Mouse (Mus musculus): ENCODE measurements around the gene D7Ertd443e. TPM values are rescaled to one million over a fixed set of nuclear protein-coding genes. Genes with fewer than 3 reads are reported as not detected.

The D7Ertd443e gene
- total RNA-seq, 2 experiments from 2014 or later = 0.30 to 0.93 TPM

DNA sequence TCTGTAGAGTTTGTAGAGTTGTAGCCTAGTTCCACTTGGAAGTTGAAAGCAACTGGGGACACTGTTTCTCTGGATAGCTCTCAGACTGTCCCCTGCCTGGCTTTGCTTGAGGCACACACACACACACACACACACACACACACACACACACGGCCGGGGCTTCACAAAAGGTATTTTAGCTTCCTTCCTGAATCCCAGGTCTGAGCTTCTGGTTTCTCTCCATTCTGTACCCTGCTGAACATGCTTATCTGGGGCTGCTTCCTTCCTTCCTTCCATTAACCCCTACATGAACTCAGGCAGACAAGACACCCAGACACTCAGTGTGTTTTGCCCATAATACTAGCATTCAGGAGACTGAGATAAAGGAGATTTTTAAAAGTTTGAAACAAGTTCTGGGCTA lies 155.6 kb downstream of the D7Ertd443e start:
- intact Hi-C loops (cut with DNase I) = no loop called here

DNA sequence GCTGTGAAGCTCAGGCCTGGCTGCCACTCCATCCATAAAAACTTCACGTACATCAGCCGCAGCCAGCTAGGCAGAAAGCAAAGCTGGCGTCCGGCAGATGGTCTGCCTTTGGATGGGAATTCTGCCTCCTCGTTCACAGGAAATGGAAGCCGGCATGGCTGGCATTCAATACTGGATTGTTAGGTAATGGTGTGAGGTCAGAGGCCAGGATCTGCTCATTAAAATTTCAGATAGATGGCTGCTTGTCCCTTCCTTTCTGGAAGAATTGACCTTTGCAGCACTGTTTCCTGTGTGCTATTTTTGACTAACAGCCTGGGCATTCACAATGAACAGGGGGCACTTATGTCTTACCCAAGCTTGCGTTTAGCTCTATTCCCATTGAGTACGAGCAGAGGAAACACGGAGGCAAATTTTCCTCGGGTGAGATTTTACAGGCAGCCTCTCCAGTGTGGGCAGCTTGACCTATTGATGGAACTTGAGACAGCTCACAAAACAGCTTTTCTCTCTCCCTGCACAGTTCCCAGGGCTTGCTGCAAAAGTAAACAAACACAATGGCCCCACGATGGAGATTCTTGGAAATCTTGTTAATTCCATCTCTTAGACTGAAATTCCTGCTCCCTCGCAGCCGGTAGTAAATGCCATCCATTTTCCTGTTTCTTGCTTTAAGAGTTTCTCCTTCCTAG lies 157.5 kb downstream of the D7Ertd443e start:
- peak; percentile 64 for DNase-seq
- intact Hi-C loops (cut with DNase I) = no loop called here

More for the DNA sequence above, 155.6 kb downstream of the D7Ertd443e start:
- no peak for DNase-seq

DNA sequence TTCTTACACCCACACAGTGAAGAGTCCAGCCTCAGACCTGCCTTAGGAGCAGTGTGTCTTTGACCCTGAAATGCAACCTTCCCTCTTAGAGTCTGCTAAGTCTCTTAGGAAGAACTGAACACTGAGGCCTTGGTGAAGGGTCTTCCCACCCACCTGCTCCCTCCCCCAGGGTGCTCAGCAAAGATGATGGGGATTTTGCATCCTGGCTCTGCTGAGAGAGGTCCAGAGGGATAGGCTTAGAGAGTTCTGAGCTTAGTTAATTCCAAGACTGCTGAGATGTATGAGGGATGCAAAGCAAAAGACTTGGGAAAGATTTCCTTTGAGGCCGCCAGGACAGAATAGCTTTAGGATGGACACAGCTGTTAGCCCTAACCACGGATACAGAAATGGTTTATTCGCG lies 158.4 kb downstream of the D7Ertd443e start:
- DNase-seq = no peak
- intact Hi-C loops (cut with DNase I) = no loop called here

DNA sequence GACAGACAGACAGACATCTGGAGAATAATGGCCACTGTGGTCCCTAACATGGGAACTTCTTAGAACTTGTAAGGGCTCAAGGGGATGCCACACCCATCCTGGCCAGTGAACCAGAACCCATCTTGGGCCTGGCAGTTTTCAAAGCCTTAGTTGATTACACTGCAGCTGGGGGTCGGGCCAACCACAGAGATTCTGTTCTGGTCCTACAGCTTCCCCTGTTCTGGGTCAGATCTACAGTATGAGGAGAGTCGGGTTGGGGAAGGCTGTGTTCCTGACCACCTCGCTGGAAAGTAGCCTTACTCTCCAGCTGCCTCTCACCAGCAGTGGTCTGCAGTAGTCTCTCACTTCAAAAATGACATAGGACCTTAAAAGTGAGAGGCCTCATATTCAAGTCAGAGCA lies 159.2 kb downstream of the D7Ertd443e start:
- no peak for DNase-seq
- intact Hi-C loops (cut with DNase I) = no loop called here

DNA sequence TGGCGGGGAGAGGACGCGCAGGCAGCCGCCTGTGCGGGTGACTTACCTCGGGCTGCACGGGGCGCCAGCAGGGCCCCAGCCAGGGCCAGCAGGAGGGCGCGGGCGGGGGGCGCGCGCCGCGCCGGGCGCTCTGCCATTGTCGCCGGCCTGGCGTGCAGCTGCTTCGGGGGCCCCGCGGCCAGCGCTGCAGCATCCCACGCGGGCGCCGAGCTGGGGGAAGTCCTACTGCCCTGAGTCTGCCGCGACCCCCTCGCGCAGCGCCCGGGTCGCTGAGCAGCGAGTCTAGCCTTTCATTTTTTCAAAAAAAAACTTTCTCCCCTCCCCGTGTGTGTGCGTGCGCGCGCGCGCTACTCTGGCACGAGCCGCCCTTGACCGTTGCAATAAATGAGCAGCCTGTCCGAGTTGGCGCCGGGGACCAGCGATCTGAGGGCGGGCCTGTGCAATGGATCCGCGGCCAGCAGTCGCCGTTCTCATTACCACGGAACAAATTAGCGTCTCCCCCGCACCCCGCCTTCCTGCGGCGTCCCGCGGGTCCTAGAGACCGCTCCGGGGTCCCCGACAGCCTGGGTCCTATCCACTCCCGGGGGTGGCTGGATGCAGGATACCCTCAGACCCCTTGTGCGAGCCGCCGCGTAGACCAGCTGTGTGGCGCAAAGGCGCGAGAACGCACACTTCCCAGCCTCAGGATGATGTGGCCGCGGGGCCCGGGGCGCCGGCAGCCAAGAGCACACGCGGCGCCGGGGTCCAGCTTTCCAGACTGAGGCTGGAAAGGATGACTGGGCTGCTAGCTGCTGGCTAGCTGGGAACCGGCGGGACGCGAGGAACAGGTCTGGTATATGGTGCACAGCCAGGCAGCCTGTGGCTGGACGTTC lies 160.5 kb downstream of the D7Ertd443e start:
- intact Hi-C loops (cut with DNase I) = loop anchor here (5.0 kb wide), 1 partner anchor 368 kb away; no protein-coding TSS in a partner anchor

DNA sequence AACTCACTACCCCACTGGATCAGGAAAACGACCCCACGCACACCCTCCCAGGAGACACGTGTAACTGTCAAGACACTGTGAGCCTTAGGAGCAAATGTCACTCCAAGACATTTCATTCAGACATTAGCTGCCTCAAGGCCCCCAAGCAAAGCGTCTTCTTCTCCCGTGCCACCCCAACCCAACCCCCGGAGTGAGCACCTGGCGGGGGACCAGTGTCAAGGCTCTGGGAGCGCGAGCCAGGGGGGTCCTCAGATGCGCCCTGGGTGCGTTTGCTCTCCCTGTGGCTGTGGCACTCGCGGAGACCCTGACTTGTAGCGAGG lies 161.1 kb downstream of the D7Ertd443e start:
- intact Hi-C loops (cut with DNase I) = loop anchor here (5.0 kb wide), 1 partner anchor 367 kb away; no protein-coding TSS in a partner anchor
- peak; percentile 15 for DNase-seq

More for the DNA sequence above, 160.5 kb downstream of the D7Ertd443e start:
- DNase-seq = peak; percentile 85

DNA sequence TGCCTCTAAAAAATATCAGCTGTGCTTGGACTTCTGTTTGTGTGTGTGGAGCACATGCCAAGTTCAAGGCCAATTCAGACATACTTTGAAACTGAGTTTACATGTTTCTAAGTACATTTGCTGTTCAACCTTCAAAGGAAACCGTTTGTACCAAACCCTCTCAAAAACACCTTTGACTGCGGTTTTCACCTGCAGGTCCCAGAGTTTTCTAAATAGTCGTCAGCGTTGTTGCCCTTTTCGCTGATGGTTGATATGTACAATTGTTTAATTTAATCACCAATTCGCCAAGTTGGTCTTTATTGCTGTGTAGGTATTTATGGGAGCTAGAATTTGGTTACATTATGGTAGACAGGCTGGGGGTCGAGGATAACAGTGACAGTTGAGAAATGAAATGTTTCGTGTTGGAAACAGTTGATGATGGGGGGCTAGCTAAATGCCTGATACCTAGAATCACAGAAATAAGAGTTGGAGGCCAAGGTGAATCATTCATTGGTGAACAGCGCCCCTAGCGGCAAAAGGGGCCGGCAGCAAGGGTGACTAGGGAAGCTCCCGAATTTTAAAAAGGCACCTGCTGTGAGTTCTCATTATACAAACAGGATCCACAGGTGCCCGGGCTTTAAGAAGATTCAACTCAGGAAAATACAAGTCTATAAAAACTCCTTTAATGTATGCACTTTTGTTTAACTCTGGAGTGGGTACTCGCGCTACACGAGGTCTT lies 161.9 kb downstream of the D7Ertd443e start:
- peak; percentile 86 for DNase-seq
- intact Hi-C loops (cut with DNase I) = loop anchor here (5.0 kb wide), 1 partner anchor 366 kb away; no protein-coding TSS in a partner anchor

Other genes with a start within 250 kb of the D7Ertd443e start
- 10 to 100 TPM; 14.3 to 15.3 TPM for gene Adam12, start 153.5 kb downstream of the D7Ertd443e start, total RNA-seq (2021)